Mouse (Mus musculus) ES-Bruce4 (cell line): ENCODE data around the gene Rnf223.

Experiments
- EP300 ChIP-seq: IDR thresholded peaks from 2 replicates; pipeline ENCODE4 v1.6.1; 2011; ENCODE audit warnings: low read depth, low read length; ENCODE audit not compliant: insufficient read depth
- POLR2A ChIP-seq: IDR thresholded peaks from one replicate; pipeline ENCODE4 v1.8.1; 2011; ENCODE audit warnings: low read length; ENCODE audit not compliant: insufficient read depth

- TF ChIP-seq EP300 (no peak), POLR2A (no peak)
Observed at GRCm38 (mm10) chr4:156093758-156094157, 36.6 kb upstream of the Rnf223 start.
